Mouse (Mus musculus) ES-E14 (cell line): ENCODE measurements around the gene Pclo.

Source experiments
- CHD2 ChIP-seq: IDR thresholded peaks from 2 replicates; pipeline ENCODE4 v1.6.1; 2014; ENCODE audit warnings: mild to moderate bottlenecking, low read depth, low read length, inconsistent platforms
- HCFC1 ChIP-seq: IDR thresholded peaks from 2 replicates; pipeline ENCODE4 v1.6.1; 2012; ENCODE audit warnings: low read length, inconsistent platforms, borderline replicate concordance; ENCODE audit not compliant: insufficient read depth
- MAFK ChIP-seq: IDR thresholded peaks from 2 replicates; pipeline ENCODE4 v1.6.1; 2014; ENCODE audit warnings: mild to moderate bottlenecking, low read depth, low read length, inconsistent platforms; ENCODE audit not compliant: insufficient read depth
- ZC3H11A ChIP-seq: IDR thresholded peaks from 2 replicates; pipeline ENCODE4 v1.6.1; 2012; ENCODE audit warnings: low read depth, mild to moderate bottlenecking, inconsistent platforms, low read length, borderline replicate concordance
- ZNF384 ChIP-seq: IDR thresholded peaks from 2 replicates; pipeline ENCODE4 v1.6.1; 2012; ENCODE audit warnings: low read depth, low read length, inconsistent platforms

DNA sequence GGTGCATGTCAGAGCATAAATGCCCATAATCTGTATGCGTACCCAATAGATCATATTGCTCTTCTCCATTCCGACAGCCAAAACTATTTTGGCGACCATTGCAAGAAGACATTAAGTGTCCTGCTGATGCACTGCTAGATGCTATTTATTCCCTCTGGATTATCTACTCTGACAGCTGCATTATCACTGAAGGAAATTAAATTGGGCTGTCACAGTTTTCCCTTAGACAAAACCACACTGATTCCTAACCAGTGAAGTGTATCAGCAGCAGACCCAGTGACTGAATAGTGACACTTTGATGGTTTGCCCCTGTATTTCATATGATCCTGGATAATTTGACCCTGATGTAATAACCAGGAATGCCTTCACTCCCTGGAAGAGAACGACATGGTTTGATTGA lies 192.6 kb downstream of the Pclo start:
- TF ChIP-seq ZNF384 = no peak
- TF ChIP-seq CHD2 = no peak
- TF ChIP-seq MAFK = no peak
- TF ChIP-seq HCFC1 = no peak
- no peak for TF ChIP-seq ZC3H11A
